Mouse (Mus musculus): ENCODE data around the gene Capg. TPM values are rescaled to one million over a fixed set of nuclear protein-coding genes. Genes with fewer than 3 reads are reported as not detected.

Capg gene
- polyA plus RNA-seq, 1 experiment from 2014 or later, result 4.9 TPM

DNA sequence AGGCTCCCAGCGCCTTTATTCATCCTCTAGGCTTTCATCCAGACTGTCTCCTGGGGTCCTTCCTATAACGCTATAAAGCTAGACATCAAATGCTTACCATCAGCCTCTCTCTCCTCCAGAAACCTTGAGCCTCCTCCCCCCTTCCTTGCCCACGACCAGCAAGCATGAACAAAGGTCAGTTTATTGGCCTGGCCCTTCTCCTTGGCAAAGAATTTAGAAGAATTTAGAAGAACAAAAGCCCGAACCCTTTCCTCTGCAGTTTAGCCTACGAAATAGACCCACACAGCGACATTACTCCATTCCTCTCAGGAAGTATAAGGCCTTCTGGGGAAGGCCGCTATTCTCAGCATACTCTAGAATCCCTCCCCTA lies 31.1 kb upstream of the Capg start:
- H3K9me3 ChIP-seq (ENCODE audit: control insufficient read depth, low read length), result no peaks in the 10 kb centered on the region
- 17% methylated on average over 7 of the region's 7 CpGs for WGBS

GRCm38 (mm10) chr6:72515644-72516043 lies 28.5 kb upstream of the Capg start:
- Histone ChIP-seq H3K9me3 (ENCODE audit: control insufficient read depth, low read length) (no peaks in the 10 kb centered on the region), H3K9ac (replicated peaks; ENCODE audit: low read depth, low read length) (no peak overlapping the region), H3K36me3 (ENCODE audit: control insufficient read depth, insufficient read depth) (no peaks in the 10 kb centered on the region), H3K4me1 (replicated peaks; ENCODE audit: control insufficient read depth, insufficient read depth, low read length) (peaks cover 46% of the 10 kb centered on the region), H3K27me3 (replicated peaks; ENCODE audit: control insufficient read depth, insufficient read depth, low read length) (no peaks in the 10 kb centered on the region), H3K4me3 (replicated peaks; ENCODE audit: low read length) (no peak overlapping the region), H3K4me2 (ENCODE audit: low read length) (no peak overlapping the region), H3K27ac (ENCODE audit: low read length) (no peak overlapping the region)
- WGBS, result 90% methylated on average over 6 of the region's 6 CpGs
- ATAC-seq, result no peak

More for the DNA sequence above, 31.1 kb upstream of the Capg start:
- Histone ChIP-seq H3K27me3 (replicated peaks; ENCODE audit: control insufficient read depth, insufficient read depth, low read length) (no peaks in the 10 kb centered on the region), H3K4me3 (replicated peaks; ENCODE audit: low read length) (peak overlapping the region; percentile 41), H3K9ac (replicated peaks; ENCODE audit: low read depth, low read length) (peak overlapping the region; percentile 77), H3K4me1 (replicated peaks; ENCODE audit: control insufficient read depth, insufficient read depth, low read length) (peaks cover 24% of the 10 kb centered on the region), H3K36me3 (ENCODE audit: control insufficient read depth, insufficient read depth) (no peaks in the 10 kb centered on the region), H3K4me2 (ENCODE audit: low read length) (peak overlapping the region; percentile 71), H3K27ac (ENCODE audit: low read length) (peak overlapping the region; percentile 94)
- ATAC-seq, result peak; percentile 23

- no peak overlapping the region for H3K4me2 ChIP-seq (ENCODE audit: low read length)
Observed at GRCm38 (mm10) chr6:72518842-72519241, 25.3 kb upstream of the Capg start.

GRCm38 (mm10) chr6:72519303-72519702 lies 24.9 kb upstream of the Capg start:
- WGBS, result 23% methylated on average over 8 of the region's 8 CpGs

More at GRCm38 (mm10) chr6:72518842-72519241, 25.3 kb upstream of the Capg start:
- H3K9ac ChIP-seq (replicated peaks; ENCODE audit: low read depth, low read length), result no peak overlapping the region
- peaks cover 26% of the 10 kb centered on the region for H3K4me1 ChIP-seq (replicated peaks; ENCODE audit: control insufficient read depth, insufficient read depth, low read length)
- peak overlapping the region; percentile 88 for H3K27ac ChIP-seq (ENCODE audit: low read length)
- H3K4me3 ChIP-seq (replicated peaks; ENCODE audit: low read length), result no peak overlapping the region
- no peak for ATAC-seq
- H3K9me3 ChIP-seq (ENCODE audit: control insufficient read depth, low read length), result no peaks in the 10 kb centered on the region
- H3K27me3 ChIP-seq (replicated peaks; ENCODE audit: control insufficient read depth, insufficient read depth, low read length), result no peaks in the 10 kb centered on the region
- no peaks in the 10 kb centered on the region for H3K36me3 ChIP-seq (ENCODE audit: control insufficient read depth, insufficient read depth)
- WGBS, result 75% methylated on average over 1 of the region's 1 CpGs

GRCm38 (mm10) chr6:72519892-72520663 lies 24.1 kb upstream of the Capg start:
- no peaks in the 10 kb centered on the region for H3K9me3 ChIP-seq (ENCODE audit: control insufficient read depth, low read length)
- peak overlapping the region; percentile 36 for H3K9ac ChIP-seq (replicated peaks; ENCODE audit: low read depth, low read length)
- no peaks in the 10 kb centered on the region for H3K27me3 ChIP-seq (replicated peaks; ENCODE audit: control insufficient read depth, insufficient read depth, low read length)
- H3K4me1 ChIP-seq (replicated peaks; ENCODE audit: control insufficient read depth, insufficient read depth, low read length), result peaks cover 23% of the 10 kb centered on the region
- ATAC-seq, result peak; percentile 88
- no peaks in the 10 kb centered on the region for H3K36me3 ChIP-seq (ENCODE audit: control insufficient read depth, insufficient read depth)
- H3K4me3 ChIP-seq (replicated peaks; ENCODE audit: low read length), result no peak overlapping the region
- H3K27ac ChIP-seq (ENCODE audit: low read length), result peak overlapping the region; percentile 88
- WGBS, result 6% methylated on average over 10 of the region's 10 CpGs
- peak overlapping the region; percentile 41 for H3K4me2 ChIP-seq (ENCODE audit: low read length)

More at GRCm38 (mm10) chr6:72519303-72519702, 24.9 kb upstream of the Capg start:
- no peaks in the 10 kb centered on the region for H3K27me3 ChIP-seq (replicated peaks; ENCODE audit: control insufficient read depth, insufficient read depth, low read length)
- ATAC-seq, result peak; percentile 35
- no peak overlapping the region for H3K4me3 ChIP-seq (replicated peaks; ENCODE audit: low read length)
- peak overlapping the region; percentile 35; the same call in 1 of the 2 replicates for H3K9ac ChIP-seq (replicated peaks; ENCODE audit: low read depth, low read length)
- no peaks in the 10 kb centered on the region for H3K9me3 ChIP-seq (ENCODE audit: control insufficient read depth, low read length)
- H3K4me2 ChIP-seq (ENCODE audit: low read length), result peak overlapping the region; percentile 37
- peaks cover 23% of the 10 kb centered on the region for H3K4me1 ChIP-seq (replicated peaks; ENCODE audit: control insufficient read depth, insufficient read depth, low read length)
- no peaks in the 10 kb centered on the region for H3K36me3 ChIP-seq (ENCODE audit: control insufficient read depth, insufficient read depth)
- H3K27ac ChIP-seq (ENCODE audit: low read length), result peak overlapping the region; percentile 88

GRCm38 (mm10) chr6:72520904-72521303 lies 23.3 kb upstream of the Capg start:
- Histone ChIP-seq H3K9me3 (ENCODE audit: control insufficient read depth, low read length) (no peaks in the 10 kb centered on the region), H3K27me3 (replicated peaks; ENCODE audit: control insufficient read depth, insufficient read depth, low read length) (no peaks in the 10 kb centered on the region), H3K36me3 (ENCODE audit: control insufficient read depth, insufficient read depth) (no peaks in the 10 kb centered on the region), H3K27ac (ENCODE audit: low read length) (peak overlapping the region; percentile 88; the same call in 1 of the 2 replicates), H3K4me2 (ENCODE audit: low read length) (no peak overlapping the region), H3K9ac (replicated peaks; ENCODE audit: low read depth, low read length) (no peak overlapping the region), H3K4me1 (replicated peaks; ENCODE audit: control insufficient read depth, insufficient read depth, low read length) (peaks cover 23% of the 10 kb centered on the region), H3K4me3 (replicated peaks; ENCODE audit: low read length) (no peak overlapping the region)
- 92% methylated on average over 5 of the region's 5 CpGs for WGBS
- ATAC-seq, result no peak

- H3K36me3 ChIP-seq (ENCODE audit: control insufficient read depth, insufficient read depth), result no peaks in the 10 kb centered on the region
- H3K27me3 ChIP-seq (replicated peaks; ENCODE audit: control insufficient read depth, insufficient read depth, low read length), result no peaks in the 10 kb centered on the region
- no peak within 1 kb of the TSS for H3K9ac ChIP-seq (replicated peaks; ENCODE audit: low read depth, low read length)
- H3K4me2 ChIP-seq (ENCODE audit: low read length), result no peak within 1 kb of the TSS
- H3K27ac ChIP-seq (ENCODE audit: low read length), result peak within 1 kb of the TSS; percentile 88
- no peak for ATAC-seq
- no peak within 1 kb of the TSS for H3K4me3 ChIP-seq (replicated peaks; ENCODE audit: low read length)
- 90% methylated on average over 5 of the region's 5 CpGs for WGBS
- peaks cover 23% of the 10 kb centered on the region for H3K4me1 ChIP-seq (replicated peaks; ENCODE audit: control insufficient read depth, insufficient read depth, low read length)
- H3K9me3 ChIP-seq (ENCODE audit: control insufficient read depth, low read length), result no peaks in the 10 kb centered on the region
Observed at GRCm38 (mm10) chr6:72521607-72522006, 22.6 kb upstream of the Capg start, which contains the start of gene Sh2d6. TSS of gene Sh2d6 (minus strand) at chr6:72521707.

- H3K4me3 ChIP-seq (replicated peaks; ENCODE audit: low read length), result no peak overlapping the region
- ATAC-seq, result no peak
Observed at GRCm38 (mm10) chr6:72522288-72522687, 21.9 kb upstream of the Capg start.

DNA sequence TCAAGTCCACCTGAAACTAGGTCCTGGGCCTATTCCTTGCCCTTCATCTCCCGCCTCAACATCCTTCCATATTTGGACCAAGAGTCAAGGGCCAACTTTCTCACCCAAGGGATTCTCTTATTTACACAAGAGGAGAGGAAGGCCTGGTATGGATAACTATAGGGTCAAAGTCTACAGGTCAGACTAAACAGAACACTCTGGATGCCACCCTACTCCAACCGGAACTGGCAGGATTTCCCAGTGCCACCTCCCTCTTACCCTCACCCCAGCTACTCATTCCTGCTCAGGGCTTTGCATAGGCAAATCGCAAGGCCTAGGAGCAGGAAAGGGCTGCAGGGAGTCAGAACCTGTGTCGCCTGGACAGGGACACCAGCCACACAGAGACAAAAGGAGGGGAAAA lies 21.0 kb upstream of the Capg start:
- no peak overlapping the region for H3K4me3 ChIP-seq (replicated peaks; ENCODE audit: low read length)
- no peaks in the 10 kb centered on the region for H3K36me3 ChIP-seq (ENCODE audit: control insufficient read depth, insufficient read depth)
- peaks cover 23% of the 10 kb centered on the region for H3K4me1 ChIP-seq (replicated peaks; ENCODE audit: control insufficient read depth, insufficient read depth, low read length)
- H3K27me3 ChIP-seq (replicated peaks; ENCODE audit: control insufficient read depth, insufficient read depth, low read length), result no peaks in the 10 kb centered on the region
- no peak for ATAC-seq
- 81% methylated on average over 4 of the region's 4 CpGs for WGBS
- no peak overlapping the region for H3K27ac ChIP-seq (ENCODE audit: low read length)
- no peak overlapping the region for H3K4me2 ChIP-seq (ENCODE audit: low read length)
- no peaks in the 10 kb centered on the region for H3K9me3 ChIP-seq (ENCODE audit: control insufficient read depth, low read length)
- no peak overlapping the region for H3K9ac ChIP-seq (replicated peaks; ENCODE audit: low read depth, low read length)

More at GRCm38 (mm10) chr6:72522288-72522687, 21.9 kb upstream of the Capg start:
- peaks cover 23% of the 10 kb centered on the region for H3K4me1 ChIP-seq (replicated peaks; ENCODE audit: control insufficient read depth, insufficient read depth, low read length)
- 91% methylated on average over 5 of the region's 5 CpGs for WGBS
- H3K9ac ChIP-seq (replicated peaks; ENCODE audit: low read depth, low read length), result no peak overlapping the region
- H3K27me3 ChIP-seq (replicated peaks; ENCODE audit: control insufficient read depth, insufficient read depth, low read length), result no peaks in the 10 kb centered on the region
- H3K9me3 ChIP-seq (ENCODE audit: control insufficient read depth, low read length), result no peaks in the 10 kb centered on the region
- no peak overlapping the region for H3K27ac ChIP-seq (ENCODE audit: low read length)
- H3K4me2 ChIP-seq (ENCODE audit: low read length), result no peak overlapping the region
- H3K36me3 ChIP-seq (ENCODE audit: control insufficient read depth, insufficient read depth), result no peaks in the 10 kb centered on the region
